Mouse (Mus musculus): Measurements from ENCODE around the gene Vwa5a. TPM values are rescaled to one million over a fixed set of nuclear protein-coding genes. Genes with fewer than 3 reads are reported as not detected.

Gene Vwa5a
- polyA plus RNA-seq, 1 experiment from 2014 or later = 11.6 TPM

Other genes starting within 250 kb of the Vwa5a start
- not detected in 2 replicates for gene Olfr905, start 247.2 kb upstream of the Vwa5a start, polyA plus RNA-seq (2016; fragmentation: Nextera tagmentation; extraction: Ambion mirVana)
- gene Olfr906, start 231.2 kb upstream of the Vwa5a start, polyA plus RNA-seq (2016; fragmentation: Nextera tagmentation; extraction: Ambion mirVana) = not detected in 2 replicates
- not detected in 2 replicates for gene Olfr907, start 222.5 kb upstream of the Vwa5a start, polyA plus RNA-seq (2016; fragmentation: Nextera tagmentation; extraction: Ambion mirVana)
- not detected in 2 replicates for gene Olfr911-ps1, start 196.7 kb upstream of the Vwa5a start, polyA plus RNA-seq (2016; fragmentation: Nextera tagmentation; extraction: Ambion mirVana)
- not detected in 2 replicates for gene Olfr910, start 180.4 kb upstream of the Vwa5a start, polyA plus RNA-seq (2016; fragmentation: Nextera tagmentation; extraction: Ambion mirVana)
- gene Olfr912, start 138.1 kb upstream of the Vwa5a start, polyA plus RNA-seq (2016; fragmentation: Nextera tagmentation; extraction: Ambion mirVana) = not detected in 2 replicates
- gene Olfr913, start 125.5 kb upstream of the Vwa5a start, polyA plus RNA-seq (2016; fragmentation: Nextera tagmentation; extraction: Ambion mirVana) = not detected in 2 replicates
- gene Olfr914, start 113.2 kb upstream of the Vwa5a start, polyA plus RNA-seq (2016; fragmentation: Nextera tagmentation; extraction: Ambion mirVana) = not detected in 2 replicates
- gene Olfr916, start 58.4 kb upstream of the Vwa5a start, polyA plus RNA-seq (2016; fragmentation: Nextera tagmentation; extraction: Ambion mirVana) = not detected in 2 replicates
- gene Olfr917, start 52.4 kb upstream of the Vwa5a start, polyA plus RNA-seq (2016; fragmentation: Nextera tagmentation; extraction: Ambion mirVana) = not detected in 2 replicates
- gene Olfr918, start 43.7 kb upstream of the Vwa5a start, polyA plus RNA-seq (2016; fragmentation: Nextera tagmentation; extraction: Ambion mirVana) = not detected in 2 replicates
- gene Olfr919, start 14.6 kb upstream of the Vwa5a start, polyA plus RNA-seq (2016; fragmentation: Nextera tagmentation; extraction: Ambion mirVana) = not detected in 2 replicates
- gene Olfr920, start 34.0 kb downstream of the Vwa5a start, polyA plus RNA-seq (2016; fragmentation: Nextera tagmentation; extraction: Ambion mirVana) = not detected in 2 replicates
- not detected in 2 replicates for gene Olfr921, start 54.8 kb downstream of the Vwa5a start, polyA plus RNA-seq (2016; fragmentation: Nextera tagmentation; extraction: Ambion mirVana)
- not detected in 2 replicates for gene Olfr922, start 96.3 kb downstream of the Vwa5a start, polyA plus RNA-seq (2016; fragmentation: Nextera tagmentation; extraction: Ambion mirVana)
- gene Olfr923, start 108.3 kb downstream of the Vwa5a start, polyA plus RNA-seq (2016; fragmentation: Nextera tagmentation; extraction: Ambion mirVana) = not detected in 2 replicates
- not detected in 2 replicates for gene Olfr924, start 126.2 kb downstream of the Vwa5a start, polyA plus RNA-seq (2016; fragmentation: Nextera tagmentation; extraction: Ambion mirVana)
- gene Olfr26, start 136.8 kb downstream of the Vwa5a start, polyA plus RNA-seq (2016; fragmentation: Nextera tagmentation; extraction: Ambion mirVana) = not detected in 2 replicates
- gene Olfr926, start 158.9 kb downstream of the Vwa5a start, polyA plus RNA-seq (2016; fragmentation: Nextera tagmentation; extraction: Ambion mirVana) = not detected in 2 replicates
- gene Olfr930, start 211.5 kb downstream of the Vwa5a start, polyA plus RNA-seq (2016; fragmentation: Nextera tagmentation; extraction: Ambion mirVana) = not detected in 2 replicates

Data from hindbrain, embryonic 12.5 days (tissue).